Mouse (Mus musculus) G1E (cell line): ENCODE measurements around the gene Rbms1. TPM values are rescaled to one million over a fixed set of nuclear protein-coding genes. Genes with fewer than 3 reads are reported as not detected.

Experiments used
- ATAC-seq: 2 replicates; pipeline ENCODE4 v1.8.0; 2016; ENCODE audit warnings: mild to moderate bottlenecking; ENCODE audit not compliant: insufficient number of reproducible peaks, poor library complexity, low FRiP score, severe bottlenecking; ENCODE audit errors: extremely low read depth
- DNase-seq: peaks from one replicate; pipeline ENCODE4 v3.0.0; 2012; ENCODE audit warnings: low spot score
- H3K27me3 ChIP-seq: 2 replicates; pipeline ENCODE4 v1.6.1; 2012; ENCODE audit warnings: mild to moderate bottlenecking, low read length, inconsistent platforms; ENCODE audit not compliant: insufficient read depth
- H3K36me3 ChIP-seq: replicated peaks from 2 replicates; pipeline ENCODE3; 2012; ENCODE audit warnings: mild to moderate bottlenecking, inconsistent platforms
- H3K4me1 ChIP-seq: 2 replicates; pipeline ENCODE4 v1.6.1; 2012; ENCODE audit warnings: low read depth, low read length, inconsistent platforms, mixed read lengths; ENCODE audit not compliant: insufficient read depth
- H3K4me3 ChIP-seq: 2 replicates; pipeline ENCODE4 v1.5.1; 2012; ENCODE audit warnings: low read depth, mild to moderate bottlenecking, inconsistent platforms, low read length, moderate library complexity, mixed read lengths
- H3K9me3 ChIP-seq: replicated peaks from 2 replicates; pipeline ENCODE4 v1.6.1; 2012; ENCODE audit warnings: inconsistent platforms
- CTCF ChIP-seq: IDR thresholded peaks from 2 replicates; pipeline ENCODE4 v1.5.1; 2012; ENCODE audit warnings: low read depth, low read length, inconsistent platforms, mixed read lengths
- GATA1 ChIP-seq: IDR thresholded peaks from 2 replicates; pipeline ENCODE4 v1.6.1; 2012; ENCODE audit warnings: borderline replicate concordance, low read length, inconsistent platforms, mixed read lengths
- GATA2 ChIP-seq: IDR thresholded peaks from 2 replicates; pipeline ENCODE4 v1.6.1; 2012; ENCODE audit warnings: low read depth, low read length, inconsistent platforms, borderline replicate concordance
- POLR2AphosphoS5 ChIP-seq: IDR thresholded peaks from 2 replicates; pipeline ENCODE4 v1.6.1; 2012; ENCODE audit warnings: low read depth, low read length, inconsistent platforms; ENCODE audit not compliant: insufficient replicate concordance
- TAL1 ChIP-seq: conservative IDR thresholded peaks from 2 replicates; pipeline ENCODE4 v1.6.1; 2012; ENCODE audit warnings: low read depth, low read length, inconsistent platforms, mixed read lengths
- polyA plus RNA-seq: library from polyadenylated mRNA; stranded (reverse); fragments of >175 nt; gene quantifications from 2 replicates; pipeline ENCODE4 v1.2.3, GENCODE M21; 2012
- total RNA-seq, 2 experiments: library from RNA; stranded (forward) in 1 of 2; stranded (reverse) in 1 of 2; fragments of 200-1000 nt in 1 of 2; fragments of >200 nt in 1 of 2; fragmentation: Nextera tagmentation in 1 of 2; gene quantifications; 2 replicates each; pipeline ENCODE4 v1.2.3; 2014 to 2017

Rbms1 gene
- total and polyA plus RNA-seq, 3 experiments, result 61.7 to 109 (median 99.6) TPM

- Histone ChIP-seq H3K27me3 (no peaks in the 10 kb centered on the region), H3K36me3 (peaks cover 78% of the 10 kb centered on the region), H3K9me3 (no peaks in the 10 kb centered on the region), H3K4me3 (no peak overlapping the region), H3K4me1 (peaks cover 56% of the 10 kb centered on the region)
- ATAC-seq (no peak), DNase-seq (no peak)
- TF ChIP-seq CTCF (no peak), TAL1 (no peak), GATA1 (no peak), GATA2 (no peak), POLR2AphosphoS5 (no peak)
Measured at GRCm38 (mm10) chr2:60799816-60800215, 163.2 kb downstream of the Rbms1 start.

GRCm38 (mm10) chr2:60798767-60799529, 164.0 kb downstream of the Rbms1 start:
- Histone ChIP-seq H3K27me3 (no peaks in the 10 kb centered on the region), H3K4me3 (no peak overlapping the region), H3K36me3 (peaks cover 78% of the 10 kb centered on the region), H3K4me1 (peaks cover 55% of the 10 kb centered on the region), H3K9me3 (no peaks in the 10 kb centered on the region)
- ATAC-seq, result no peak
- no peak for DNase-seq
- TF ChIP-seq GATA2 (no peak), TAL1 (no peak)

- Histone ChIP-seq H3K9me3 (no peaks in the 10 kb centered on the region), H3K36me3 (peaks cover 76% of the 10 kb centered on the region), H3K4me1 (peaks cover 45% of the 10 kb centered on the region), H3K4me3 (no peak overlapping the region; the same call in 1 of the 2 replicates), H3K27me3 (no peaks in the 10 kb centered on the region)
- ATAC-seq, result no peak
- no peak for DNase-seq
- no peak for TF ChIP-seq TAL1
- TF ChIP-seq GATA2, result no peak
- no peak for TF ChIP-seq CTCF
- TF ChIP-seq POLR2AphosphoS5, result no peak
- no peak for TF ChIP-seq GATA1
Measured at GRCm38 (mm10) chr2:60796969-60797669, 165.9 kb downstream of the Rbms1 start.

- Histone ChIP-seq H3K36me3 (peaks cover 76% of the 10 kb centered on the region), H3K9me3 (no peaks in the 10 kb centered on the region), H3K4me1 (peaks cover 39% of the 10 kb centered on the region), H3K4me3 (no peak overlapping the region; the same call in 1 of the 2 replicates), H3K27me3 (no peaks in the 10 kb centered on the region)
- ATAC-seq (no peak), DNase-seq (no peak)
- TF ChIP-seq TAL1 (no peak), GATA1 (no peak)
Measured at GRCm38 (mm10) chr2:60796616-60796968, 166.4 kb downstream of the Rbms1 start.

GRCm38 (mm10) chr2:60795861-60796260, 167.1 kb downstream of the Rbms1 start:
- peak; percentile 14 for DNase-seq
- Histone ChIP-seq H3K4me1 (peaks cover 36% of the 10 kb centered on the region), H3K27me3 (no peaks in the 10 kb centered on the region), H3K36me3 (peaks cover 70% of the 10 kb centered on the region), H3K9me3 (no peaks in the 10 kb centered on the region), H3K4me3 (no peak overlapping the region; the same call in 1 of the 2 replicates)
- peak; percentile 93 for ATAC-seq
- no peak for TF ChIP-seq GATA1
- TF ChIP-seq TAL1, result peak; percentile 59

- ATAC-seq, result no peak
- H3K4me1 ChIP-seq, result peaks cover 33% of the 10 kb centered on the region
- TF ChIP-seq TAL1 (no peak), POLR2AphosphoS5 (no peak), GATA1 (no peak), CTCF (no peak), GATA2 (no peak)
- H3K4me3 ChIP-seq, result no peak overlapping the region
- DNase-seq, result no peak
- H3K36me3 ChIP-seq, result peaks cover 71% of the 10 kb centered on the region
- H3K9me3 ChIP-seq, result no peaks in the 10 kb centered on the region
- no peaks in the 10 kb centered on the region for H3K27me3 ChIP-seq
Measured at GRCm38 (mm10) chr2:60792506-60792905, 170.5 kb downstream of the Rbms1 start.

GRCm38 (mm10) chr2:60789126-60789525, 173.9 kb downstream of the Rbms1 start:
- Histone ChIP-seq H3K9me3 (no peaks in the 10 kb centered on the region), H3K4me1 (peaks cover 6% of the 10 kb centered on the region; the same call in 1 of the 2 replicates), H3K27me3 (no peaks in the 10 kb centered on the region), H3K36me3 (peaks cover 75% of the 10 kb centered on the region), H3K4me3 (no peak overlapping the region)
- no peak for TF ChIP-seq CTCF
- TF ChIP-seq TAL1, result no peak
- TF ChIP-seq GATA1, result no peak
- no peak for TF ChIP-seq GATA2
- TF ChIP-seq POLR2AphosphoS5, result no peak
- DNase-seq (no peak), ATAC-seq (no peak)
